In genomic region chr13:77134931-77135620, GRCm38 (mm10) we compare ENCODE assay signal across 8 mouse cellular contexts. TPM values are rescaled to one million over a fixed set of nuclear protein-coding genes. Genes with fewer than 3 reads are reported as not detected.
DNase-seq lines count a peak whose midpoint lies in the region; ATAC-seq and TF ChIP-seq lines count a peak whose summit lies in the region.

Gene Slf1 (minus strand): TSS chr13:77135473.
Gene 2210408I21Rik (plus strand): TSS chr13:77135540.

- TF ChIP-seq CTCF in layer of hippocampus, adult 2 months (conservative IDR thresholded peaks at IDR 0.05), result no peak
- TF ChIP-seq CTCF in lung, embryonic 14.5 days (IDR thresholded peaks at IDR 0.05; ENCODE audit: low read depth), result no peak
- TF ChIP-seq CTCF in olfactory bulb, adult 2 months (IDR thresholded peaks at IDR 0.05; ENCODE audit: insufficient read depth, low read depth, low read length), result no peak
- no peak for TF ChIP-seq CTCF in thymus, adult 2 months (IDR thresholded peaks at IDR 0.05; ENCODE audit: borderline replicate concordance, control insufficient read depth, extremely low read depth, insufficient read depth, low read length, poor library complexity)

- H3K9ac ChIP-seq in ES-E14 (ENCODE audit: insufficient read depth, low read depth, low read length, poor library complexity, severe bottlenecking), result peak within 1 kb of the TSS; percentile 91
- H3K9ac ChIP-seq in forebrain, embryonic 16.5 days (replicated peaks; ENCODE audit: low read depth, low read length), result peak within 1 kb of the TSS; percentile 95
- H3K9ac ChIP-seq in lung, embryonic 14.5 days, result peak within 1 kb of the TSS; percentile 96

- DNase-seq in ES-E14 (ENCODE audit: low read depth, low spot score), result peak; percentile 72
- peak; percentile 82 for DNase-seq in cerebellum, adult 11-12 months
- peak; percentile 86 to 88 for DNase-seq in heart, postnatal 36 days
- DNase-seq in layer of hippocampus, adult 2 months (ENCODE audit: low spot score in 2 of 2), result peak; percentile 91 to 92
- DNase-seq in lung, embryonic 14.5 days, result peak; percentile 95
- DNase-seq in thymus, adult 2 months, result peak; percentile 84

- no peaks in the 10 kb centered on the region for H3K27me3 ChIP-seq in forebrain, embryonic 16.5 days (replicated peaks; ENCODE audit: control insufficient read depth, insufficient read depth, low read length)
- H3K27me3 ChIP-seq in lung, embryonic 14.5 days (ENCODE audit: insufficient read depth, low read length), result no peaks in the 10 kb centered on the region
- H3K27me3 ChIP-seq in thymus, adult 2 months (ENCODE audit: control insufficient read depth, insufficient read depth, low read length), result no peaks in the 10 kb centered on the region

- peak within 1 kb of the TSS; percentile 73 for H3K4me2 ChIP-seq in forebrain, embryonic 16.5 days (ENCODE audit: low read length)
- H3K4me2 ChIP-seq in lung, embryonic 14.5 days, result peak within 1 kb of the TSS; percentile 72

- in situ Hi-C loops in ES-E14 (cut with MboI; ENCODE audit: low sequenced_read_pairs in 2 of 2, unreplicated experiment in 2 of 2), result no loop called here

- peak within 1 kb of the TSS; percentile 77 to 84 for H3K4me3 ChIP-seq in ES-E14 (ENCODE audit: insufficient read depth in 1 of 2, low read depth in 1 of 2, low read length in 2 of 2, poor library complexity in 1 of 2, severe bottlenecking in 1 of 2)
- peak within 1 kb of the TSS; percentile 98 for H3K4me3 ChIP-seq in forebrain, embryonic 16.5 days (replicated peaks; ENCODE audit: low read length)
- peak within 1 kb of the TSS; percentile 92 for H3K4me3 ChIP-seq in layer of hippocampus, adult 2 months
- peak within 1 kb of the TSS; percentile 98 for H3K4me3 ChIP-seq in lung, embryonic 14.5 days (ENCODE audit: low read depth, low read length)
- peak within 1 kb of the TSS; percentile 78 for H3K4me3 ChIP-seq in olfactory bulb, adult 2 months (ENCODE audit: insufficient read depth, low read depth, low read length)
- peak within 1 kb of the TSS; percentile 90 for H3K4me3 ChIP-seq in thymus, adult 2 months (ENCODE audit: control insufficient read depth, insufficient read depth, low read length)

- intact Hi-C loops in heart, postnatal 36 days (cut with DNase I), result loop anchor here (10.0 kb wide), 2 partner anchors 1040 to 1070 kb away; no protein-coding TSS in a partner anchor

- no peaks in the 10 kb centered on the region; a peak in 1 of 4 replicates for H3K4me1 ChIP-seq in ES-E14 (ENCODE audit: control insufficient read depth in 2 of 2, insufficient read depth in 2 of 2, low read length in 2 of 2, poor library complexity in 1 of 2)
- peaks cover 8% of the 10 kb centered on the region for H3K4me1 ChIP-seq in forebrain, embryonic 16.5 days (replicated peaks; ENCODE audit: control insufficient read depth, insufficient read depth, low read length)
- H3K4me1 ChIP-seq in lung, embryonic 14.5 days (ENCODE audit: insufficient read depth), result no peaks in the 10 kb centered on the region
- H3K4me1 ChIP-seq in olfactory bulb, adult 2 months (ENCODE audit: control insufficient read depth, insufficient read depth, low read length), result no peaks in the 10 kb centered on the region
- H3K4me1 ChIP-seq in thymus, adult 2 months (replicated peaks; ENCODE audit: control insufficient read depth, insufficient read depth, low read length), result peaks cover 3% of the 10 kb centered on the region; the same call in 1 of the 2 replicates

- WGBS in forebrain, embryonic 16.5 days, result under 1% methylated on average over 65 of the region's 65 CpGs
- WGBS in lung, embryonic 14.5 days, result under 1% methylated on average over 65 of the region's 65 CpGs
- under 1% methylated on average over 65 of the region's 65 CpGs for WGBS in olfactory bulb, adult 2 months
- under 1% methylated on average over 65 of the region's 65 CpGs for WGBS in thymus, adult 2 months

- H3K9me3 ChIP-seq in ES-E14 (ENCODE audit: control insufficient read depth, insufficient read depth, low read depth, low read length), result no peaks in the 10 kb centered on the region
- H3K9me3 ChIP-seq in forebrain, embryonic 16.5 days (ENCODE audit: control insufficient read depth, low read length), result no peaks in the 10 kb centered on the region
- no peaks in the 10 kb centered on the region for H3K9me3 ChIP-seq in lung, embryonic 14.5 days (ENCODE audit: low read depth, low read length)

- H3K27ac ChIP-seq in ES-E14 (ENCODE audit: insufficient read depth, low read depth, low read length, poor library complexity, severe bottlenecking), result peak within 1 kb of the TSS; percentile 69
- H3K27ac ChIP-seq in forebrain, embryonic 16.5 days (ENCODE audit: low read length), result peak within 1 kb of the TSS; percentile 96
- peak within 1 kb of the TSS; percentile 90 for H3K27ac ChIP-seq in layer of hippocampus, adult 2 months
- H3K27ac ChIP-seq in lung, embryonic 14.5 days (ENCODE audit: low read depth), result peak within 1 kb of the TSS; percentile 96
- H3K27ac ChIP-seq in olfactory bulb, adult 2 months (ENCODE audit: insufficient read depth, low read depth, low read length), result peak within 1 kb of the TSS; percentile 54; the same call in 1 of the 2 replicates
- peak within 1 kb of the TSS; percentile 27; the same call in 1 of the 2 replicates for H3K27ac ChIP-seq in thymus, adult 2 months (ENCODE audit: control insufficient read depth, insufficient read depth, low read length)

- H3K36me3 ChIP-seq in ES-E14 (ENCODE audit: control insufficient read depth, insufficient read depth, low read length, poor library complexity, severe bottlenecking), result no peaks in the 10 kb centered on the region
- H3K36me3 ChIP-seq in forebrain, embryonic 16.5 days (ENCODE audit: control insufficient read depth, insufficient read depth), result no peaks in the 10 kb centered on the region
- H3K36me3 ChIP-seq in lung, embryonic 14.5 days (ENCODE audit: insufficient read depth), result no peaks in the 10 kb centered on the region
- no peaks in the 10 kb centered on the region for H3K36me3 ChIP-seq in thymus, adult 2 months (ENCODE audit: control insufficient read depth, insufficient read depth, low read length)

- ATAC-seq in forebrain, embryonic 16.5 days, result peak; percentile 99
- peak; percentile 99 for ATAC-seq in lung, embryonic 14.5 days (ENCODE audit: insufficient read depth)

- TF ChIP-seq POLR2A in olfactory bulb, adult 2 months (IDR thresholded peaks at IDR 0.05; ENCODE audit: insufficient read depth, low read depth, low read length), result 0 out of 2 replicates have a peak, but pooled peaks have one; percentile 37
- TF ChIP-seq POLR2A in thymus, adult 2 months (IDR thresholded peaks at IDR 0.05; ENCODE audit: control insufficient read depth, extremely low read depth, insufficient read depth, low read length, poor library complexity), result 0 out of 2 replicates have a peak, but pooled peaks have one; percentile 30

TF ChIP-seq in ES-E14, 5 proteins besides CTCF, POLR2A, EP300 and RAD21:
- TF ChIP-seq HCFC1 (IDR thresholded peaks at IDR 0.05; ENCODE audit: borderline replicate concordance, insufficient read depth, low read length), result no peak

RNA-seq across cellular contexts. Expression of gene Slf1, which starts in this region (rescaled TPM):
- total RNA-seq in ES-E14 (2012; rRNA removed), result 14.0 and 15.4 TPM in 2 replicates
- polyA plus RNA-seq in forebrain, embryonic 16.5 days (2015; fragmentation: Nextera tagmentation; extraction: Ambion mirVana), result 77.3 and 92.4 TPM in 2 replicates
- total RNA-seq in heart, postnatal 36 days (2021), result 10 to 100 TPM; 22.2 to 24.4 TPM
- total RNA-seq in layer of hippocampus, adult 2 months (2021), result 10 to 100 TPM; 16.7 to 17.4 TPM
- 43.1 TPM in 2 replicates for polyA plus RNA-seq in lung, embryonic 14.5 days (2014; fragmentation: Nextera tagmentation; extraction: Ambion mirVana)
- polyA plus RNA-seq in olfactory bulb, adult 2 months (2012; ENCODE audit: insufficient read depth, insufficient read length, low replicate concordance, missing spikeins), result not detected in 2 replicates
- polyA plus RNA-seq in thymus, adult 2 months (2012; rRNA removed), result 8.1 and 8.3 TPM in 2 replicates

RNA-seq across cellular contexts. Expression of gene 2210408I21Rik, which starts in this region (rescaled TPM):
- total RNA-seq in ES-E14 (2012; rRNA removed), result 4.4 and 7.6 TPM in 2 replicates
- 13.5 and 14.1 TPM in 2 replicates for polyA plus RNA-seq in forebrain, embryonic 16.5 days (2015; fragmentation: Nextera tagmentation; extraction: Ambion mirVana)
- total RNA-seq in heart, postnatal 36 days (2021), result 1 to 10 TPM; 4.6 to 5.7 TPM
- 10 to 100 TPM; 19.5 TPM for total RNA-seq in layer of hippocampus, adult 2 months (2021)
- polyA plus RNA-seq in lung, embryonic 14.5 days (2014; fragmentation: Nextera tagmentation; extraction: Ambion mirVana), result 8.9 and 12.6 TPM in 2 replicates
- not detected in 2 replicates for polyA plus RNA-seq in olfactory bulb, adult 2 months (2012; ENCODE audit: insufficient read depth, insufficient read length, low replicate concordance, missing spikeins)
- 0.20 and 0.35 TPM in 2 replicates for polyA plus RNA-seq in thymus, adult 2 months (2012; rRNA removed)

Comparison
In these comparisons a context has a peak if more than half of its experiments do, and no peak if none do; other contexts are left out.
1. Peak in every context shown above with its lines: DNase-seq, ATAC-seq, H3K4me3 ChIP-seq and H3K27ac ChIP-seq.
2. H3K27ac ChIP-seq: peak in every context shown above with its lines; median percentile 96 in forebrain, embryonic 16.5 days; 96 in lung, embryonic 14.5 days; 90 in layer of hippocampus, adult 2 months; 69 in ES-E14; 54 in olfactory bulb, adult 2 months; 27 in thymus, adult 2 months.